Comparison of ENCODE assay signal across 8 mouse cellular contexts in the genomic region with DNA sequence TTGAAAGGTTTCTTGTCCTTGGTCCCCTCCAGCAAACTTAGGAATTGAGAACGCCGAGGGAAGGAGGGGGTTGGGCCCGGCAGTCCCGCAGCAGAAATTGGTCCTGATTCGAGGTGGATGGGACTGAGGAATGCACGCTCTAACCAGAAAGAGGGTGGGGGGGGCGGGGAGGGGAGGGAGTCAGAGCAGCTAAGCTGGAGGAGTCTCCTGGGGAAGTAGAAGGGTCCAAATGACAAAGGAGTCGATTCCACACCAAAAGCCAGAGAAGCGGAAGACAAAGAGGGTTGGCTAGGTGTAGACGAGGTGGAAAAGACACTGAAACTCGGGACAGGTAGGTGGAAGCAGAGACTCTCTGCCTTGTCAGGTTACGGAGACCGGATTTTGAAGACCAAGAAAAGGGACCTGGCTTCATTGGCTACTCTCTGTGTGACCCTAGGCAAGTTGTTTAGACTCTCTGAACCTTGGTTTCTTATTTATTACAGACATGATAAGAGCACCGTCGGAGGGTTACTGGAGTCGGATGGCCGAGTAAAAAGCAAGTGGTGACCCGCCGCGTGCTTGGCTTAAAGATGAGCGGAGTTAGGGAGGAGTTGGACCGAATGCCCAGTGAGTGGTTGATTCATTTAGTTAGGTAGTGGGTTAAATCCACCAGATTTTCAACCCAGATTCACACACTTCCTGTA. TPM values are rescaled to one million over a fixed set of nuclear protein-coding genes. Genes with fewer than 3 reads are reported as not detected.
A peak's percentile ranks its signal among the peaks of the same experiment; 100 is the strongest.
DNase-seq lines count a peak whose midpoint lies in the region; ATAC-seq and TF ChIP-seq lines count a peak whose summit lies in the region.

Amotl2 (plus strand) TSS at position 192 of the 683 bp plus-strand sequence.

- no peak for ATAC-seq in forebrain, embryonic 13.5 days
- ATAC-seq in liver, embryonic 11.5 days (replicated peaks; ENCODE audit: low FRiP score), result no peak
- no peak for ATAC-seq in granulocyte monocyte progenitor cell, adult 5-6 weeks (replicated peaks; ENCODE audit: poor library complexity, severe bottlenecking)

- no peaks in the 10 kb centered on the region for H3K9me3 ChIP-seq in E14TG2a.4 (ENCODE audit: low read length)
- H3K9me3 ChIP-seq in forebrain, embryonic 13.5 days (replicated peaks), result no peaks in the 10 kb centered on the region
- no peaks in the 10 kb centered on the region for H3K9me3 ChIP-seq in hindbrain, embryonic 10.5 days
- no peaks in the 10 kb centered on the region for H3K9me3 ChIP-seq in liver, embryonic 11.5 days (ENCODE audit: control insufficient read depth, low read length)

- H3K27me3 ChIP-seq in E14TG2a.4 (ENCODE audit: insufficient read depth, low read length), result no peaks in the 10 kb centered on the region
- H3K27me3 ChIP-seq in forebrain, embryonic 13.5 days, result no peaks in the 10 kb centered on the region
- H3K27me3 ChIP-seq in hindbrain, embryonic 10.5 days (ENCODE audit: insufficient read depth, poor library complexity, severe bottlenecking), result peaks cover 12% of the 10 kb centered on the region
- H3K27me3 ChIP-seq in liver, embryonic 11.5 days (replicated peaks; ENCODE audit: control insufficient read depth, insufficient read depth, low read length), result peaks cover 49% of the 10 kb centered on the region

- H3K36me3 ChIP-seq in E14TG2a.4 (ENCODE audit: insufficient read depth, low read length), result peaks cover 19% of the 10 kb centered on the region
- peaks cover 19% of the 10 kb centered on the region for H3K36me3 ChIP-seq in forebrain, embryonic 13.5 days (ENCODE audit: poor library complexity, severe bottlenecking)
- H3K36me3 ChIP-seq in hindbrain, embryonic 10.5 days, result peaks cover 19% of the 10 kb centered on the region
- peaks cover 6% of the 10 kb centered on the region; the same call in 1 of the 2 replicates for H3K36me3 ChIP-seq in liver, embryonic 11.5 days (ENCODE audit: control insufficient read depth, insufficient read depth, low read length)

- H3K27ac ChIP-seq in forebrain, embryonic 13.5 days, result peak within 1 kb of the TSS; percentile 96
- peak within 1 kb of the TSS; percentile 99 for H3K27ac ChIP-seq in hindbrain, embryonic 10.5 days
- H3K27ac ChIP-seq in liver, embryonic 11.5 days (ENCODE audit: low read depth, low read length), result peak within 1 kb of the TSS; percentile 88

- H3K4me2 ChIP-seq in forebrain, embryonic 13.5 days, result peak within 1 kb of the TSS; percentile 91
- H3K4me2 ChIP-seq in liver, embryonic 11.5 days, result peak within 1 kb of the TSS; percentile 87

- 5% methylated on average over 22 of the region's 22 CpGs for WGBS in forebrain, embryonic 13.5 days
- 2% methylated on average over 22 of the region's 22 CpGs for WGBS in hindbrain, embryonic 10.5 days
- 5% methylated on average over 22 of the region's 22 CpGs for WGBS in liver, embryonic 11.5 days

- DNase-seq in cerebellum, adult 9-11 months, result peak; percentile 42
- no peak for DNase-seq in cerebellum, postnatal 14 days
- peak; percentile 35 for DNase-seq in hindbrain, embryonic 10.5 days (ENCODE audit: low spot score)
- DNase-seq in liver, embryonic 11.5 days (ENCODE audit: low spot score), result no peak
- DNase-seq in adipocyte (ENCODE audit: low spot score), result no peak

- H3K4me3 ChIP-seq in E14TG2a.4 (replicated peaks; ENCODE audit: low read length), result peak within 1 kb of the TSS; percentile 97
- peak within 1 kb of the TSS; percentile 92 for H3K4me3 ChIP-seq in forebrain, embryonic 13.5 days
- peak within 1 kb of the TSS; percentile 84 for H3K4me3 ChIP-seq in hindbrain, embryonic 10.5 days
- H3K4me3 ChIP-seq in liver, embryonic 11.5 days (ENCODE audit: low read depth, low read length), result peak within 1 kb of the TSS; percentile 70

- no peak for TF ChIP-seq CTCF in E14TG2a.4 (conservative IDR thresholded peaks at IDR 0.05; ENCODE audit: low read length)

- peaks cover 73% of the 10 kb centered on the region for H3K4me1 ChIP-seq in E14TG2a.4 (replicated peaks; ENCODE audit: low read depth, low read length)
- H3K4me1 ChIP-seq in forebrain, embryonic 13.5 days, result peaks cover 54% of the 10 kb centered on the region
- peaks cover 82% of the 10 kb centered on the region for H3K4me1 ChIP-seq in hindbrain, embryonic 10.5 days (replicated peaks)
- H3K4me1 ChIP-seq in liver, embryonic 11.5 days (replicated peaks; ENCODE audit: control insufficient read depth, insufficient read depth, low read length), result peaks cover 24% of the 10 kb centered on the region

- peak within 1 kb of the TSS; percentile 96 for H3K9ac ChIP-seq in forebrain, embryonic 13.5 days
- H3K9ac ChIP-seq in liver, embryonic 11.5 days (ENCODE audit: low read depth, low read length), result peak within 1 kb of the TSS; percentile 80

RNA-seq across cellular contexts. Expression of gene Amotl2, which starts in this region (rescaled TPM):
- polyA plus RNA-seq in forebrain, embryonic 13.5 days (2015; fragmentation: Nextera tagmentation; extraction: Ambion mirVana), result 46.9 and 55.3 TPM in 2 replicates
- polyA plus RNA-seq in hindbrain, embryonic 10.5 days (2016; fragmentation: Nextera tagmentation; extraction: Ambion mirVana), result 67.6 and 70.1 TPM in 2 replicates
- polyA plus RNA-seq in liver, embryonic 11.5 days (2014; fragmentation: Nextera tagmentation; extraction: Ambion mirVana), result 17.4 and 18.8 TPM in 2 replicates
- 1.8 and 1.9 TPM in 2 replicates for total RNA-seq in granulocyte monocyte progenitor cell, adult 5-6 weeks (2014; fragmentation: Nextera tagmentation)
- total RNA-seq in granulocyte monocyte progenitor cell, adult 5-6 weeks (2017), result 2.5 and 2.6 TPM in 2 replicates

Comparison
In these comparisons a context has a peak if more than half of its experiments do, and no peak if none do; other contexts are left out.
1. DNase-seq: peak in cerebellum, adult 9-11 months (single experiment) and hindbrain, embryonic 10.5 days (single experiment); none in cerebellum, postnatal 14 days (0 of 2), liver, embryonic 11.5 days (single experiment) and adipocyte (single experiment).
2. Peak in every context shown above with its lines, with median percentiles within 50 percentile points of each other: H3K4me3 ChIP-seq and H3K27ac ChIP-seq.